Mouse (Mus musculus) T-cell, adult 2 months (primary cell): Measurements from ENCODE around the gene Cdon.

ENCODE experiments used
- DNase-seq: peaks from one replicate; pipeline ENCODE4 v3.0.0; 2022; ENCODE audit warnings: low spot score

Cdon gene

GRCm38 (mm10) chr9:35438286-35439061, 17.5 kb downstream of the Cdon start:
- DNase-seq = no peak

- DNase-seq = no peak
Measured at GRCm38 (mm10) chr9:35439062-35439442, 18.1 kb downstream of the Cdon start.

GRCm38 (mm10) chr9:35439754-35440153, 18.8 kb downstream of the Cdon start:
- DNase-seq = no peak

- no peak for DNase-seq
Measured at GRCm38 (mm10) chr9:35442476-35442875, 21.5 kb downstream of the Cdon start.

- no peak for DNase-seq
Measured at GRCm38 (mm10) chr9:35443618-35444511, 22.9 kb downstream of the Cdon start.

GRCm38 (mm10) chr9:35444512-35444886, 23.6 kb downstream of the Cdon start:
- no peak for DNase-seq

GRCm38 (mm10) chr9:35446916-35447315, 26.0 kb downstream of the Cdon start:
- DNase-seq = no peak

- no peak for DNase-seq
Measured at GRCm38 (mm10) chr9:35453311-35453710, 32.4 kb downstream of the Cdon start.

GRCm38 (mm10) chr9:35459594-35459993, 38.7 kb downstream of the Cdon start:
- DNase-seq = peak; percentile 37

- no peak for DNase-seq
Measured at GRCm38 (mm10) chr9:35467264-35467817, 46.4 kb downstream of the Cdon start.

GRCm38 (mm10) chr9:35468913-35469312, 48.0 kb downstream of the Cdon start:
- DNase-seq = no peak

GRCm38 (mm10) chr9:35474104-35474724, 53.3 kb downstream of the Cdon start:
- DNase-seq = no peak

- DNase-seq = no peak
Measured at GRCm38 (mm10) chr9:35475394-35475793, 54.5 kb downstream of the Cdon start.

- DNase-seq = no peak
Measured at GRCm38 (mm10) chr9:35479456-35479855, 58.5 kb downstream of the Cdon start.

- no peak for DNase-seq
Measured at GRCm38 (mm10) chr9:35482014-35482898, 61.3 kb downstream of the Cdon start.

- DNase-seq = no peak
Measured at GRCm38 (mm10) chr9:35483949-35484348, 63.0 kb downstream of the Cdon start.

GRCm38 (mm10) chr9:35486616-35487015, 65.7 kb downstream of the Cdon start:
- DNase-seq = no peak

GRCm38 (mm10) chr9:35488496-35488895, 67.6 kb downstream of the Cdon start:
- DNase-seq = no peak

- DNase-seq = no peak
Measured at GRCm38 (mm10) chr9:35491109-35491866, 70.4 kb downstream of the Cdon start.

GRCm38 (mm10) chr9:35493033-35493732, 72.3 kb downstream of the Cdon start:
- no peak for DNase-seq
